Mouse (Mus musculus) kidney, postnatal 10 days (tissue): ENCODE measurements around the gene Alox8.

Source experiments
- DNase-seq: peaks from one replicate; pipeline ENCODE4 v3.0.0; 2021; ENCODE audit warnings: mixed read lengths

Alox8 gene

GRCm38 (mm10) chr11:69179512-69179911 is 18.1 kb downstream of the Alox8 start:
- no peak for DNase-seq

- no peak for DNase-seq
These were observed 19.1 kb downstream of the Alox8 start for GRCm38 (mm10) chr11:69178525-69178924.

GRCm38 (mm10) chr11:69174722-69175121 is 22.9 kb downstream of the Alox8 start:
- DNase-seq: no peak

- no peak for DNase-seq
These were observed 25.0 kb downstream of the Alox8 start for GRCm38 (mm10) chr11:69172606-69173005.

GRCm38 (mm10) chr11:69171626-69172025 is 26.0 kb downstream of the Alox8 start:
- DNase-seq: peak; percentile 87

- DNase-seq: no peak
These were observed 28.3 kb downstream of the Alox8 start for GRCm38 (mm10) chr11:69169313-69169712.

GRCm38 (mm10) chr11:69156800-69157199 is 40.8 kb downstream of the Alox8 start, which contains the start of gene Alox12b:
Gene Alox12b (plus strand): TSS chr11:69156989.
- peak; percentile 28 for DNase-seq

- no peak for DNase-seq
These were observed 42.3 kb downstream of the Alox8 start for GRCm38 (mm10) chr11:69155351-69155750.

GRCm38 (mm10) chr11:69153831-69154230 is 43.8 kb downstream of the Alox8 start:
- no peak for DNase-seq

GRCm38 (mm10) chr11:69151004-69151403 is 46.6 kb downstream of the Alox8 start:
- DNase-seq: no peak

- peak; percentile 88 for DNase-seq
These were observed 47.2 kb downstream of the Alox8 start for GRCm38 (mm10) chr11:69150444-69150843.

- no peak for DNase-seq
These were observed 47.9 kb downstream of the Alox8 start for GRCm38 (mm10) chr11:69149728-69150127.

GRCm38 (mm10) chr11:69148451-69148960 is 49.1 kb downstream of the Alox8 start:
- no peak for DNase-seq

- no peak for DNase-seq
These were observed 50.1 kb downstream of the Alox8 start for GRCm38 (mm10) chr11:69147546-69147945.

GRCm38 (mm10) chr11:69135361-69135760 is 62.3 kb downstream of the Alox8 start:
- no peak for DNase-seq

GRCm38 (mm10) chr11:69134622-69134968 is 63.0 kb downstream of the Alox8 start:
- no peak for DNase-seq
